Mouse (Mus musculus): ENCODE results near the gene BC051019. TPM values are rescaled to one million over a fixed set of nuclear protein-coding genes. Genes with fewer than 3 reads are reported as not detected.
A peak's percentile ranks its signal among the peaks of the same experiment; 100 is the strongest.

The BC051019 gene
- not detected for total RNA-seq (2021)
- long read RNA-seq, experiment 1 = 0 reads
- long read RNA-seq, experiment 2 = 0 reads

DNA sequence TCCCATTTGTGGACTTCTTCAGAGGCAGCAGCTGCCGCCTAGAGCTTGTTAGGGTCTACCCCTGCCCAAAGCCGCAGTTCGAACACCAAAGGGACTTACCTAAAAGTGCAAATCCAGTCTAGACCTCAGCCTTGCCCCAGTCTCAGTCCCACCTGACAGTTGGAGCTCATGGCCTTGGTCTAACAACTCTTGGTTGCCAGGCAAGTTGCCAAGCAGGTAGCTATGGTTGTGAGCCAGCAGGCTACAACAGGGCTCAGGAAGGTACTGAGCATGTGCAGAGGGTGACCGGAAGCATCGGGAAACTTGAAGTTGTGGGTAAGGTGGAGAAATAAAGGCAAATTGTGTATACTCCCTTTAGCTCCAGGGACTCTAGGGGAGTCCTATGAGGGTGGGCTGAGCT, at the start of gene BC051019:
BC051019 (minus strand) TSS at position 154 of the 400 bp plus-strand sequence.
- DNase-seq = no peak

DNA sequence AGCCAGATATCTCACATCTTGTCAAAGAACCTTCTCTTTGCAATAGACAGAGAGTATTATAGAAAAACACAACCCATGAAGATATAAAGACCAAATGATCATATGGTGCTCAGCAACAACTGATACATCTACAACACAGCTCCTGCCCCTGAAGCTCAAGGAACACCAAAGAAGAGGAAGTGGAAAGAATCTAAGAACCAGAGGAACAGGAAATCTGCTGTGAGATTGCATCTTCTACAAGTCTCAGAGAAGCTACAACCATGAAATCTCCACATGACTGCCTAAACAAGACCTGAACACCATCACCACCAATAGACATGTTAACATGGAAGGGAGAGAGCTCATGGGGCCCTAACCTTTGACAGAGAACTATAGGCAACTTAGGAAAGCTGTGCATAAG, 48.6 kb upstream of the BC051019 start:
- DNase-seq = no peak

DNA sequence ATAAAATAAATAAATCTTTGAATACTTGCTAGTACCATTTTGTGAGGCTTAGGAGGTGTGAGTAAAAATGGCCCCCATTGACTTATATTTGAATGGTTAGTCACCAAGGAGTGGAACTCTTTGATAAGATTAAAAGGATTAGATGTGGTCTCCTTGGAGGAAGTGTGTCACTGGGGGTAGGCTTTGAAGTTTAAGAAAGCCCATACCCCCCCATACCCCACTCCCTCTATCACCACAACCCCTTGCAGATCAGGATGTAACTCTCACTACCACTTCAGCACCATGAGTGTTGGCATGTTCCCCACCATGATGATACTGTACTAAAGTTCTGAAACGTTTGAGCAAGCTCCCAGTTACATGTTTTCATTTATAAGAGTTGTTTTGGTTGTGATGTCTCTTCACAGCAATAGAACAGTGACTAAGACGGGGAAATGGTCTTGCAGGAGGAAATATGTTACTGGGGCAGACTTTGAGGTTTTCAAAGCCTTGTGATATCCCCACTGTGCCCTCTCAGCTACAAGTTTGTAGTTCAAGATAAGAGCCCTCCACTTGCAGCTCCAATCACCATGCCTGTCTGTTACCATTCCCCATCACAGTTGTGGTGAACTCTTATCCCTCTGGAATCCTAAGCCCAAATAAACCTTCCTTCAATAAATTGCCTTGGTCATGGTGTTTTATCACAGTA, 45.2 kb upstream of the BC051019 start:
- no peak for DNase-seq

- DNase-seq = no peak
These were observed 44.1 kb upstream of the BC051019 start for GRCm38 (mm10) chr7:109767575-109768350.

- DNase-seq = no peak
These were observed 40.4 kb upstream of the BC051019 start for GRCm38 (mm10) chr7:109764009-109764408.

- DNase-seq = no peak
These were observed 32.6 kb upstream of the BC051019 start for GRCm38 (mm10) chr7:109756291-109756690.

DNA sequence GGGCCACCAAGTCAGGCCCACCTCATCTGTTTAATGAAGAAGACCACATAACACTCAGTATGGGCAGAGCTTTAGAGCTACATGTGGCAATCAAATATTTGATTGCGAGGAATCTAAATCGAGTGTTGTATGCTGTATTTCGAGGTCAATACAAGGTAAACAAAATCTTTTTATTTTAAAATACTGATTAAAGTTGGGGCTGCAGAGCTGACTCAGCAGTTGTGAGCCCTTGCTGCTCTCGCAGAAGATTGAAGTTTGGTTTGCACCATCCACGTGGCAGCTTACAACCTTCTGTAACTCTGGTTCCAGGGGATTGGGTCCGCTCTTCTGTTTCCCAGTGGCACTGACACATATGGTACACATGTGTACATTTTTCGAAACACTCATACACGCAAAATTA, 30.4 kb upstream of the BC051019 start:
- DNase-seq = no peak

GRCm38 (mm10) chr7:109752008-109752925, 28.6 kb upstream of the BC051019 start, which contains the start of gene Tmem9b:
TSS of gene Tmem9b (minus strand) at chr7:109752875.
- peak; percentile 80 for DNase-seq

DNA sequence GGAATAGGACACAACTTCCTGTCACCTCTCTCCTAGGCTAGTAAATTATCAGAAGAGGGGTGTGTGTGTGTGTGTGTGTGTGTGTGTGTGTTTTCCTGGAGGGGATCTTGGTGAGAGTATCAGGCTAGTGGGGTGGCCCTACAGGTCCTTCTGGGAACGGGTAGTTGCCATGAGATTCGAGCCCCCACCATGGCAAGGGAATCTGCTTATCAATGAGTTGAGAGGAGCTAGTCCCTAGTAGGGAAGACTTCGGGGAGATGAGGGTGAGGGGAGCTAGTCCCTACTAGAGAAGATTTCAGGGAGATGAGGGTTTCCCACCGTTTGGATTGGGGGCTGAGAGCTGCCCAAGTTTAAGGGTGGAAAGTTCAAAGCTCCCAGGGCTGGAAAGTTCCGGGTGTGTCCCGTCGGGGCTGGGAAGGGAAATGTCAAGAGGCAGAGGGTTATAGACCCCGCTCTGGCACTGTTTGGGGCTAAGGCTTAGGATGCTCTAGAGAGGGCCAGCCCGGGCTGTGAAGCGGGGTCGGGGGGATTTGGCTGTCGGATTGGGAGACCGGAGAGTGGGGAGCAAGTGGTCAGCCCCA, 27.9 kb upstream of the BC051019 start:
- no peak for DNase-seq

GRCm38 (mm10) chr7:109747747-109748146, 24.1 kb upstream of the BC051019 start:
- DNase-seq = no peak

DNA sequence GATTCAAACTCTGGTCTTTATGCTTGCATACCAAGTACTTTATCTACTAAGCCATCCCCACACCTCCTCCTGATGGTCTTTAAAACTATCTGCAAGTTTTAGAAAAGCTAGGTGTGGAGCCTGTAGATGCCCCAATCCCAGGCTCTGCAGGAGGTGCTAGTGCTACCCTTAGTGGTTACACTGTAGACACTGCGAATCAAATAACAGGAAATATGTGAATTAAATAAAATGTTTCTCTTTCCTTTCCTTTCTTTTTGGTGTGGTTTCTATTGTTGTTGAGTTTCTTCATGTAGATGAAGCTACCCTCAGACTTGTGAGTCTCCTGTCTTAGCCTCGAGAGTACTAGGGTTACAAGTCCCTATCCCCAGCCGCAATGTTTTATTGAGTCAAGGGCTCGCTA, 18.1 kb upstream of the BC051019 start:
- DNase-seq = no peak

DNA sequence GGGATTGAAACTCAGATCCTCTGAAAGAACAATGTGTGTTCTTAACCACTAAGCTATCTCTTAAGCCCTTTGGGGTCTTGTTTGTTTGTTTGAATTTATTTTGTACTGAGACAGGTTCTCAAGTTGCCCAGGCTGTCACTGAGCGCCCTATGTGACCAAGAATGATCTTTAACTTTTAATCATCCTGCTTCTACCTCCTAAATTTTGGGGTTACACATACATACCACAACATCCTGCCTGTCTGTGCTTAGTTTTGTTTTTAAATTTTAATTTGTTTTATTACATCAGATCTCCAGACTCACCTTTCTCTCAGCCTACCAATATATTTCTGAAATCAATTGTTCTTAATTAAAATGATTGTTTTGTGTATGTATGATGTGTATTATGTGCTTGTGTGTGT, 17.4 kb upstream of the BC051019 start:
- DNase-seq = no peak

GRCm38 (mm10) chr7:109739822-109740370, 16.2 kb upstream of the BC051019 start:
- DNase-seq = no peak

DNA sequence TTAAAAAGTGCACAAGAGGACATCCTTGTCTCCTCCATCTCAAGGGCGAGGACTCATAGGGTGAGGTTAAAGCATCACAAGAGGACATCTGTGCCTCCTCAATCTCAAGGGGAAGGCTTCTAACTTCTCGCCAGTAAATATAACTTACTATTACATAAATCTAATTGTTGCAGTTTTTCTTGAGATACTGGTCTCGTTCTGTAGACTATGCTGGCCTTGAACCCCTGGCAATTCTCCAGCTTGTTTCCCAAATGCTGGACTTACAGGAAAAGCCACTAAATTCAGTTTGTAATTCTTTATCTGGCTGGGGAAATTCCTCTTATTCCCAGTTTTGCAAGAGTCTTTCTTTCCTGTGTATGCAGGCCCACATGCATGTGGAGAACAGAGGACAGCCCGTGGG, 11.2 kb upstream of the BC051019 start:
- DNase-seq = no peak

GRCm38 (mm10) chr7:109731626-109732025, 8.0 kb upstream of the BC051019 start, which contains the start of gene Ascl3:
TSS of gene Ascl3 (minus strand) at chr7:109731726.
- no peak for DNase-seq

DNA sequence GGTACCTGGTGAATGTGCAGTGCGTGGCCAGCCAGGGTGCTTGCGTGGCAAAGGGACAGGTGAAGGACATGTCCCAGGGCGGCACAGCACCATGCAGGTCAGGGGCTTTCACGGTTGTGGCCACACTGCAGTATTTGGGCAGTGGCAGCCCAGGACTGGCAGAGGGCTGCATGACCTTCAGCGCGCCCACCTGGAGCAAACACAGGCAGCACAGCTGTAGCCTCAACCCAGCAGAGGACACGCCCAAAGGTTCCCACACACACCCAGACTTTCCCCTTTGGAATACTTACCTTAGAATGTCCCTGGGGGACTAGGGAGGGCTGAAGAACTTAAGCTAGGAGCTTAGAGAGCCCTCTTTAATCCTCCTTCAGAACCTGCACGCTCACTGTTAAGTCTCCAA, 536 bp downstream of the BC051019 start:
- no peak for DNase-seq

DNA sequence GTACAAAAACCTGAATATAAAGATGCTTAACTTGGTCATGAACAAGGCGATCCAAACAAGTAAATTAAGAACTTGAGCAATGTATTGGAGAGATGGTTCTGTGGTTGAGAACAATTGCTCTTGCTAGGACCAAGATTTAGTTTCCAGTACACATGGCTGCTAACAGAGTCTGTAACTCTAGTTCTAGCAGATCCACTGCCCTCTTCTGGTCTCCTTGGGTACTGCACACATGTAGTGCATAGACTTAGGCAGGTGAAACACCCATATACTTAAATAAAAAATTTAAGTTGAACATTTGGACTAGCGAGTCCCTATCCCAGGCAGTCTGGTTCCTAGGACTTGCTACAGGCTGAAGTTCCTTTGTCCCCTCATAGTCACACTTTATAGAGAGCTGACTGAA, 1.0 kb downstream of the BC051019 start:
- DNase-seq = no peak

- DNase-seq = no peak
These were observed 4.4 kb downstream of the BC051019 start for GRCm38 (mm10) chr7:109719286-109719685.

- DNase-seq = no peak
These were observed 10.1 kb downstream of the BC051019 start for GRCm38 (mm10) chr7:109713434-109713982.

DNA sequence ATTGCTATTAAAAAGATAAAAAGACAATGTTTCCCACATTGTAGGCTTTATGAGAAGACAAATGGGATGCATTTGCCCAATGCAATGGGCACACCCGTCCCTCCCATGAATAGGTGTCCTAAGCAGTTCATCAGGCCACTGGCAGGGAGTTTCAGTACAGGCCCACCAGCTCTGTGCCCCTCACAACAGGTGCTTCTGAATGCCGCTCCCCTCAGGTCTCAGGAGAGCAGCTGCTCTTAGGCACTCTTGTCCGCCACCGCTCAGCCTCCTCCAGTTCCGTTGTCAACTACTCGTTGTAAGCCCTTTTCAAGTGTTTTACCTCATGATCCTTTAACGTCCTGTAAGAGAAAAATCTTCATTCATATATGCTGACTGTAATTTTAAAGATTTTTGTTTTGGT, 11.5 kb downstream of the BC051019 start:
- DNase-seq = no peak

- no peak for DNase-seq
These were observed 13.6 kb downstream of the BC051019 start for GRCm38 (mm10) chr7:109710069-109710468.
